Mouse (Mus musculus) heart, embryonic 13.5 days (tissue): ENCODE results near the gene Fgfr2. TPM values are rescaled to one million over a fixed set of nuclear protein-coding genes. Genes with fewer than 3 reads are reported as not detected.

Source experiments
- ATAC-seq: fragments of 200-750 bp; cut with Nextera tagmentation; 2 replicates; pipeline ENCODE4 v1.8.0; 2017; ENCODE audit warnings: moderate TSS enrichment; ENCODE audit not compliant: insufficient number of reproducible peaks, low FRiP score, low TSS enrichment; ENCODE audit errors: extremely low read depth
- H3K27ac ChIP-seq: fragments of 300-500 bp; sonication (generic); replicated peaks from 2 replicates; pipeline ENCODE4 v1.5.1; 2015; ENCODE audit warnings: moderate library complexity, mild to moderate bottlenecking, inconsistent platforms
- H3K27me3 ChIP-seq: fragments of 300-500 bp; sonication (generic); replicated peaks from 2 replicates; pipeline ENCODE4 v1.6.1; 2015; ENCODE audit warnings: mild to moderate bottlenecking, inconsistent platforms
- H3K36me3 ChIP-seq: fragments of 300-500 bp; sonication (generic); 2 replicates; pipeline ENCODE4 v1.6.1; 2015; ENCODE audit warnings: mild to moderate bottlenecking, inconsistent platforms
- H3K4me1 ChIP-seq: fragments of 300-500 bp; sonication (generic); 2 replicates; pipeline ENCODE4 v1.6.1; 2015; ENCODE audit warnings: inconsistent platforms
- H3K4me2 ChIP-seq: fragments of 300-500 bp; sonication (generic); 2 replicates; pipeline ENCODE4 v1.6.1; 2015; ENCODE audit warnings: inconsistent platforms, mild to moderate bottlenecking, moderate library complexity
- H3K4me3 ChIP-seq: fragments of 300-500 bp; sonication (generic); 2 replicates; pipeline ENCODE4 v1.5.1; 2015; ENCODE audit warnings: moderate library complexity, mild to moderate bottlenecking, inconsistent platforms
- H3K9ac ChIP-seq: fragments of 300-500 bp; sonication (generic); 2 replicates; pipeline ENCODE4 v1.6.1; 2015; ENCODE audit warnings: inconsistent platforms, mild to moderate bottlenecking, moderate library complexity
- H3K9me3 ChIP-seq: fragments of 300-500 bp; sonication (generic); 2 replicates; pipeline ENCODE4 v1.6.1; 2016; ENCODE audit warnings: inconsistent platforms
- WGBS: fragments of 180-500 bp; shearing (Covaris S2); methylation state at CpG from one replicate; pipeline ENCODE4 v1.1.7; 2015; ENCODE audit warnings: mixed read lengths; 5-methylcytosine and 5-hydroxymethylcytosine counted together
- polyA plus RNA-seq: library from polyadenylated mRNA; unstranded; fragments of >200 nt; fragmentation: Nextera tagmentation; extraction: Ambion mirVana; gene quantifications from 2 replicates; pipeline ENCODE4 v1.2.1, GENCODE M21; 2015

Gene Fgfr2
- polyA plus RNA-seq, 1 experiment from 2014 or later, result 22.5 TPM

DNA sequence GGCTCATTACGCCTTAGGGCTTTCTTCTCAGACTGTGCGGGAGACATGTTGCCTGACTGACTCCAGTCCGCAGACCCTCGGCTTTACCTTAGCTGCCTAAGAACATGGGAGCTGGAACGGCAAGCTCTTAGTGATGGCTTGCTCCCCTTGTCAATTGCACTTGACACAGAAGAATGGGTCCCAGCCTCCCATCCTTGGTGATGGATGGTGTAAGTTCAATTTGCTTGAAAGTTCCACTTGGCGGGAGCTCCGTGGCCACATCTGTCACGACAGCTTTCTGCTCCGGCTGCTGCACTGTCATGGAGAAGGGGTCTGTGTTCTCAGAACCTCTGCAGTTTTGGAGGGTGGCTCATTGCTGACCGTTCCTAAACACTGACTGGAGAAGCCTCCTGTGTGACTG, 1518.2 kb downstream of the Fgfr2 start:
- WGBS, result 85% methylated on average over 10 of the region's 10 CpGs
- no peak for ATAC-seq
- H3K4me1 ChIP-seq, result peaks cover 6% of the 10 kb centered on the region; the same call in 1 of the 2 replicates
- H3K9ac ChIP-seq, result no peak overlapping the region
- no peak overlapping the region for H3K4me2 ChIP-seq
- no peaks in the 10 kb centered on the region for H3K36me3 ChIP-seq
- no peak overlapping the region for H3K4me3 ChIP-seq
- no peak overlapping the region for H3K27ac ChIP-seq
- no peaks in the 10 kb centered on the region for H3K9me3 ChIP-seq
- H3K27me3 ChIP-seq, result peaks cover 6% of the 10 kb centered on the region; the same call in 1 of the 2 replicates

DNA sequence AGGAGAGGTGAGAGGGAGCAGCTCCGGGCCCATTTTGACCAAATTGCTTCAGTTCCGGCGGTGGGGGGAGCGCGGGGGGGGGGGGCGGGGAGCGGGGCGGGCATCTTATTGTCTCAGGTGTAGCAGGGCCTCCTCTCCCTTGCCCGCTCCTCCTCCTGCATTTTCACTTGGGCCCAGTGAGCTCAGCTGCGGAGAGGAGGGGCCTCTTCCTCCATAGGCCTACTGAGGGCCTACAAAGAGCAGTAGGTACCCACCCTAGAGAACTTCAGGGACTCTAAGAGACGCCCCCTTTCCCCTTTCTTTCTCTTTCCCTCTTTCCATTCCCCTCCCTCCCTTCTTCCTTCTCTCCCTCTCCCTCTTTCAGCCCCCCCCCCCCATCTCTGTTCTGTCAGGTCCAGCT, 1520.0 kb downstream of the Fgfr2 start:
- Histone ChIP-seq H3K27me3 (peaks cover 23% of the 10 kb centered on the region), H3K9ac (no peak overlapping the region), H3K4me3 (no peak overlapping the region), H3K27ac (no peak overlapping the region), H3K9me3 (no peaks in the 10 kb centered on the region), H3K36me3 (no peaks in the 10 kb centered on the region), H3K4me2 (no peak overlapping the region), H3K4me1 (peaks cover 6% of the 10 kb centered on the region; the same call in 1 of the 2 replicates)
- ATAC-seq, result no peak
- WGBS, result 11% methylated on average over 7 of the region's 11 CpGs

DNA sequence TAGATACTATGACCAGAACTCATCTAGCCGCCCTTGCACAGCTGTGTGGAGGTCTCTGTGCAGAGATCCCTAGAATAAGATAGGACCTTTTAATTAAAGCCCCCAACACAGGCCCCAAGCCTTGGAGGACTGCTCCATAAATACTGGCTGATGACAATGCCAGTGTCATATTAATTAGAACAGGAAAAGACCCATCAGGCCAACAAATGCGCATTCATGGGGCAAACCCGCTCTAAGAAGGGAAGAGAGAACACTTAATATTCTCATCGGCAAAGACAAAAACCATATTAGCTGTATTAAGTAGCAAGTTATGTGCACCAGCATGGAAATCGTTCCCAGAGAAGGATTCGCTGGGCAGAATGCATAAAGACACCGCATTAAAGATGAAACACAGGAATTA, 1521.0 kb downstream of the Fgfr2 start:
- Histone ChIP-seq H3K27me3 (peaks cover 30% of the 10 kb centered on the region), H3K36me3 (no peaks in the 10 kb centered on the region), H3K4me3 (no peak overlapping the region), H3K9ac (no peak overlapping the region), H3K9me3 (no peaks in the 10 kb centered on the region), H3K4me2 (no peak overlapping the region), H3K27ac (no peak overlapping the region), H3K4me1 (peaks cover 7% of the 10 kb centered on the region; the same call in 1 of the 2 replicates)
- no peak for ATAC-seq
- 79% methylated on average over 7 of the region's 7 CpGs for WGBS

DNA sequence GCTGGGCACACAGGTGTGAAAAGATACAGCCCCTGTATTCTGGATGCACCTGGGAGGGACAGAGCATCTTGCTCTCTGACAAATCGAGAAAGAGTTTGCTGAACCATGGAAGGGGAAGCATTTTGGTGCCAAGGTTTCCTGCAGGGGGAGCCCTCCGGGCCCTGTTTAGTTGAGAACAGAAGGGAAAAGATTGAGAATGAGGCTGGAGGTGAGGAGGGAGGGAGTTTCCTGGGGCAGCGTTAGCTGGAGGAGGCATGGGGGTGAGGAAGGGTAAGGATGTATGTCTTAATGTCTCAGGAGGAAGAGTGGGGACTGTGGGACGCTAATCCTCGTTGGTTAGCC, 1524.7 kb downstream of the Fgfr2 start:
- Histone ChIP-seq H3K4me1 (peaks cover 7% of the 10 kb centered on the region; the same call in 1 of the 2 replicates), H3K36me3 (no peaks in the 10 kb centered on the region), H3K9ac (no peak overlapping the region), H3K27me3 (peaks cover 36% of the 10 kb centered on the region), H3K4me2 (0 out of 2 replicates have a peak overlapping the region, but pooled peaks have one; percentile 9), H3K4me3 (no peak overlapping the region), H3K27ac (no peak overlapping the region), H3K9me3 (no peaks in the 10 kb centered on the region)
- no peak for ATAC-seq
- WGBS, result 9% methylated on average over 5 of the region's 5 CpGs

DNA sequence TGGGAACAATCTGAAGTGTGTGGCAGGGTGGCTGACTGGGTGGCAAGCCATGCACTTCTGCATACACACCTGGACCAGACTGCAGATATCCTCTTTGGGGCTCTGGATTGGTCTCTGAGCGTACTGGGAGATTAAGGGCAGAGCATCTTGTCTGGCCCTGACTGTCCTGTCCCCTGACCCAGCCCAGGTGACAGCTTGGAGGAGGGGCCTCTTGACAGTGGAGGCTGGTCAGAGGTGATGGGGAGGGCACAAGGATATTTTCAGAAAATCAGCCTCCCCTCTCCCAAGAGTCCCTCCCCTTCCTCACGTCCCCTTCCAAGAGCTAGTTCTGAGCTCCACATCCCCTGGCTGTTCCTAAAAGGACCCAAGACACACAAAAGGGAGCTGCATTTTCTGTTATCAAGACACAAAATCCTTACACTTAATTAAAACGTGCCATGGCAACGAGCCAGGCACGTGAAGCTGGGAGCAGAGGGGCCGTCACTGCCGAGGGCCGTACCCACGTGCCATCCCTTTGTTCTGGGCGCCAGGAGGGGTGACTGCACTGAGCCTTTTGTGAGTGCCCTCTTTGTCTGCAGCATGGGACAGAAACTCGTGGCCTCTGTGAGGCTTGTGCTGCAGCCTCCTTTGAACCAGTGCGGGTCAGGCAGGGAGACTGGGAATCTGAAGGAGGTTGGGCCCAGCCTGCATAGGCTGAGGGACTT, 1525.2 kb downstream of the Fgfr2 start:
- Histone ChIP-seq H3K9ac (0 out of 2 replicates have a peak overlapping the region, but pooled peaks have one; percentile 20), H3K27me3 (peaks cover 36% of the 10 kb centered on the region), H3K27ac (no peak overlapping the region), H3K4me3 (no peak overlapping the region), H3K36me3 (no peaks in the 10 kb centered on the region), H3K4me2 (peak overlapping the region; percentile 9; the same call in 1 of the 2 replicates), H3K4me1 (peaks cover 7% of the 10 kb centered on the region; the same call in 1 of the 2 replicates), H3K9me3 (no peaks in the 10 kb centered on the region)
- ATAC-seq, result no peak
- WGBS, result 17% methylated on average over 12 of the region's 12 CpGs

DNA sequence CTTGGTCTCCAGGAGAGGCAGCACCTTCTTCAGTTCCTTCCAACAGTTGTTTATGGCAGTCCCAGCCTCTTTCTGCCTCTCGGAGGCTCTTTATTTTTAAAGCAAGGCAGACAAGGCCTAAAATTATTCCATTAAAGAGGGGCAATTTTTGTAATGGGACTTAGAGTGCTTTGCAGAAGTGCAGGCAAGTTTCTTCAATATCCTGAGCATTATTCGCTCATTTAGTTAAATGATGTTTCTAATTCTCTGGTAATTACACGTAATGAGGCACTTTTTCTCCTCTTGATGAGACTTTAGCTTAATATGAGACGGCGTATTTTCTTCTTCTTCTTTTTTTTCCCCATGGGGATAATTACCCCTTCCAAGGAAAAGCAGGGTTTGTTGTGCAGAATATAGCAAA, 1537.6 kb downstream of the Fgfr2 start:
- no peaks in the 10 kb centered on the region; the same call in 1 of the 2 replicates for H3K27me3 ChIP-seq
- H3K4me3 ChIP-seq, result no peak overlapping the region
- H3K27ac ChIP-seq, result no peak overlapping the region
- H3K9me3 ChIP-seq, result no peaks in the 10 kb centered on the region
- no peaks in the 10 kb centered on the region for H3K4me1 ChIP-seq
- no peak overlapping the region for H3K9ac ChIP-seq
- no peak overlapping the region for H3K4me2 ChIP-seq
- WGBS, result 86% methylated on average over 5 of the region's 5 CpGs
- no peaks in the 10 kb centered on the region for H3K36me3 ChIP-seq
- ATAC-seq, result no peak

DNA sequence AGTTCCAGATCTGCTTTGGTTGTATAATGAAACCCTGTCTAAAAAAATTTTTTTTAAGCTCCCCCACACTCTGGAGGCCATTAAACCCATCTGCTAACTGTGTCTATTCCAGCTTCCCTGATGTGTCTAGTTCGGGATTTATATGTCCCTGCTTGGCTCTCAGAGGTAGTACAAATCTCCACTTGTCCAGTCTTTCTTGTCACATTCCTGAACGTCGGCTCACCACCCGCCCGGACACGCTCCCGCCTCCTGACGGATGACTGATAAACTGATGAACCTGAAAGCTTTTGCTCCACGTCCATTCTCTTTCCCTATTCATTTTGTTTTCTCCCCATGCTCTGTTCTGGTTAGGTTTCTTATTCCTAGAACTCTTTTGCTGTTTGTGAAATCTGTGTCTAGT, 1541.0 kb downstream of the Fgfr2 start:
- H3K4me1 ChIP-seq, result no peaks in the 10 kb centered on the region
- H3K36me3 ChIP-seq, result no peaks in the 10 kb centered on the region
- H3K27me3 ChIP-seq, result no peaks in the 10 kb centered on the region
- H3K4me2 ChIP-seq, result no peak overlapping the region
- no peak overlapping the region for H3K4me3 ChIP-seq
- H3K9me3 ChIP-seq, result no peaks in the 10 kb centered on the region
- 28% methylated on average over 9 of the region's 9 CpGs for WGBS
- H3K27ac ChIP-seq, result no peak overlapping the region
- no peak for ATAC-seq
- no peak overlapping the region for H3K9ac ChIP-seq

DNA sequence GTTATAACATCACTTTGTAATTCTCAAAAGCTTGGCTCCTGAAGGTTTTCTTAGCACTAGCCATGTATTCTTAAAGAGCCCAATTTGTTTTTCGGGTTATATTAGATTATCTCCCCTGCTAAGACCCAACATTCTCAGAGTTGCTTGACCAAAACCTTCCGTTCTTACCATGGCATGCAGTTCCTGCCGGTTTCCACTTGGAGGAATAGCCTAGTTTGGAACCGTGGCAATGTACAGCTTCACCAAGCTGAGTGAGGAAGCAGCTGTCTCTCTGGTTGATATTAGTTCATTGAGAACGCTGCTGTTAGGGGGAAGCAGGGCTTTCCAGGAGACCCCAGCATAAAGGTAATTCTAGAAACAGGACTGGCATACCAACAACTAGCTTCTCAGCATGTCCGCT, 1547.9 kb downstream of the Fgfr2 start:
- 75% methylated on average over 6 of the region's 6 CpGs for WGBS
- no peaks in the 10 kb centered on the region for H3K4me1 ChIP-seq

DNA sequence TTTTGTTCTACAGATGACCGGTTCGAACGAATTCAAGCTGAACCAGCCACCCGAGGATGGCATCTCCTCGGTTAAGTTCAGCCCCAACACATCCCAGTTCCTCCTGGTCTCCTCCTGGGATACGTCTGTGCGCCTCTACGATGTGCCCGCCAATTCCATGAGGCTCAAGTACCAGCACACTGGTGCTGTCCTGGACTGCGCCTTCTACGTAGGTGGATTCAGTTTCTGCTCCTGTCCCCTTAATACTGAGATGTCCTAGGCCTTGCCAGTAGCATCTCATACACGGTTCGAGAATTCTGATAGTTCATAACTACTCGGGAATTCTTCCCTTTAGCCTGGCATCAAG, 1562.5 kb downstream of the Fgfr2 start:
- Histone ChIP-seq H3K9me3 (no peaks in the 10 kb centered on the region), H3K4me3 (peak overlapping the region; percentile 88), H3K4me1 (peaks cover 31% of the 10 kb centered on the region), H3K27me3 (peaks cover 39% of the 10 kb centered on the region), H3K9ac (peak overlapping the region; percentile 88), H3K27ac (peak overlapping the region; percentile 91), H3K36me3 (peaks cover 38% of the 10 kb centered on the region), H3K4me2 (peak overlapping the region; percentile 88)
- peak; percentile 40; the same call in 1 of the 2 replicates for ATAC-seq
- 1% methylated on average over 14 of the region's 14 CpGs for WGBS

More for the DNA sequence above, 1547.9 kb downstream of the Fgfr2 start:
- Histone ChIP-seq H3K9me3 (no peaks in the 10 kb centered on the region), H3K27ac (no peak overlapping the region), H3K27me3 (no peaks in the 10 kb centered on the region), H3K4me3 (no peak overlapping the region), H3K4me2 (no peak overlapping the region), H3K9ac (no peak overlapping the region), H3K36me3 (peaks cover 44% of the 10 kb centered on the region)
- no peak for ATAC-seq

DNA sequence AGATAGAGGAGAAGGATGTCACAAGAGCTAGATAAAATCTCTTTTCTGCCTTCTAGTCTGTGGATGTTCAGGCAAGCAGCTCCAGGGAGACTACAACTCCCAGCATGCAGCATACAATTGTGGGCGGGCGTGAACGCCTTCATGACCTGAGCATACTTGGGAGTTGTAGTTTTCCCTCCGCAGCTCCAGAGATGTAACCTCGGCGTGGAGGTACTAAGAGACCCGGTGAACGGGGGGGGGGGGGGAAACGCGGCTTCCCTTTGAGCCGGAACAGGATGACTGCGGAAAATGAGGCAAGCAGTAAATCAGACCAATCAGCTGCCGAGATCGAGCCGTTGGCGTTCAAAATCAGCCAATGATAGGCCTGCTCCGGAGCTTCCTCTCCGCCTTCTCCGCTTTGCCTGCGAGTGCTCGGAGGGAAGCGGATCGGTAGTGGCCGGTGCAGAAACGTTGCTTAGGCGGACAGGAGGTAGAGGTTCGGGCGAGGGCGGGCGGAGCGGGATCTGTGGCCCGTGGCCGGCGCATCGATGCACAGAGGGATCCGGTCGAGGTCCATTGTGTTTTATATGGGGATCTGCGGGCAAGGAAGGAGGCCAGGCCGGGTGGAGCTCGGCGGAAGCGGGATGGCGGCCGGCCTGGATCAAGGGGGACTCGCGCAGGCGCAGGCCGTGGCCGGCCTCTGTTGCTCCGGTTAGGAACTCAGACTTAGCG, 1563.0 kb downstream of the Fgfr2 start, which contains the start of gene Bub3:
Gene Bub3 (plus strand): TSS at position 237 of the 711 bp plus-strand sequence.
- Histone ChIP-seq H3K27me3 (peaks cover 45% of the 10 kb centered on the region), H3K9me3 (no peaks in the 10 kb centered on the region)
- peak; percentile 88 for ATAC-seq

DNA sequence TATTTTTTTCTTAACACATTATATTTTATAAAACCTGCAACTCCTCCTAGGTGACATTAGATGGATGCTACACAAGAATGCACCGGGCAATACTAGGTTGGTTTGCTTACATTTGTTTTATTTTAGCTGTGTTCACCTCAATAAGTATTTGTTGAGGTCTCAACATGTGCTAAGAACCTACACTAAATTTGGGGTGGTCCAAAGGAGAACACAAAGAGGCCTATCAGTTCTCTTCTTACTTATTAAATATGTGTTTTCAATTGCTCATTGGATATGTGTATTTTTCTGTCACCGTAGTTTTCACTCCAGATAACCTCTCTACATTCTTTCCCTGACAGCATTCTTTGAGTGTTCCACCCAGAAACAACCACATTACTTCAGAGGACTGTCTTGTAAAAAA, 1565.4 kb downstream of the Fgfr2 start:
- Histone ChIP-seq H3K4me1 (peaks cover 49% of the 10 kb centered on the region), H3K9me3 (no peaks in the 10 kb centered on the region), H3K4me3 (no peak overlapping the region), H3K4me2 (no peak overlapping the region), H3K27me3 (peaks cover 69% of the 10 kb centered on the region), H3K9ac (no peak overlapping the region), H3K27ac (no peak overlapping the region), H3K36me3 (peaks cover 11% of the 10 kb centered on the region)
- 41% methylated on average over 2 of the region's 2 CpGs for WGBS
- ATAC-seq, result no peak

More for the DNA sequence above, 1563.0 kb downstream of the Fgfr2 start, which contains the start of gene Bub3:
- under 1% methylated on average over 50 of the region's 51 CpGs for WGBS
- peak within 1 kb of the TSS; percentile 88 for H3K4me3 ChIP-seq
- peak within 1 kb of the TSS; percentile 88 for H3K4me2 ChIP-seq
- peak within 1 kb of the TSS; percentile 88 for H3K9ac ChIP-seq
- H3K36me3 ChIP-seq, result peaks cover 34% of the 10 kb centered on the region
- H3K4me1 ChIP-seq, result peaks cover 35% of the 10 kb centered on the region
- H3K27ac ChIP-seq, result peak within 1 kb of the TSS; percentile 91
